14 mouse cellular contexts compared by ENCODE assay signal in the genomic region with DNA sequence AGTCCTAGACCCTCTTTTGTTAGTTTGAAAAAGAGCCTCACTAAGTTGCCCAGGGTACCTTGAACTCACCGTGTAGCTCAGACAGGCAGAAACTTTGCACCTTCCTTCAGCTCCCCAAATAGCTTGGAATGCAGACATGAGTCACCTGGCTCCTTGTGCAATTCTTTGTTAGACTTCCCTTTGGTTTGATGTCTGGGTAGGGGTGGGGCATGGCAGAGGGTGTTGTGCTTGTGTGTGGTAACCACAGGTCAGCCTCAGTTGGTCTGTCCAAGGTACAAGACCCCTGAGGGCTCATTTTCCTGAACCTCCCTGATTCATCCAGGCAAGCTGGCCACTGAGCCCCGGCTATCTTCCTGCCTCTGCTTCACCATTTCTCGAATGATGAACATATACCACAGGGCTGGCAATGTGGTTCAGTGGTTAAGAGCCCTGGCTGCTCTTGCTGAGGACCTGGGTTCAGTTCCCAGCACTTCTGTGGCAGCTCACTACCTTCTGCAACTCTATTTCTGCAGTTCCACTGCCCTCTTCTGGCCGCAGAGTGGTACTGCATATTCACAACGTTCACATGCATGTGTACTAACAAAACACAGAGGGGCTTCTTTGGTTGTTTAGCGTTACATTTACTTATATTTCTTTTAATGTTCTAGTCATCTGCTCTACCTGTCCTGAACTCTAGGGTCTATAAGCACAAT. TPM values are rescaled to one million over a fixed set of nuclear protein-coding genes. Genes with fewer than 3 reads are reported as not detected.
DNase-seq lines count a peak whose midpoint lies in the region; ATAC-seq and TF ChIP-seq lines count a peak whose summit lies in the region.
"Had no signal": no experiment of that assay in that cellular context is flagged by ENCODE, and none has a peak within 500 bp of the region (broad histone marks: within the 10 kb centered on the region; RNA-seq: fewer than 3 reads in every experiment).

No protein-coding gene starts in this region.

- TF ChIP-seq EP300 in liver, embryonic 14.5 days (IDR thresholded peaks at IDR 0.05; ENCODE audit: low read depth): no peak

- no peaks in the 10 kb centered on the region for H3K4me1 ChIP-seq in kidney, postnatal 0 days (replicated peaks; ENCODE audit: insufficient read depth, low read length)
- peaks cover 0 to 3% of the 10 kb centered on the region in 2 experiments; a peak in 2 of 4 replicates for H3K4me1 ChIP-seq in liver, embryonic 14.5 days (replicated peaks; ENCODE audit: control insufficient read depth in 2 of 2, insufficient read depth in 2 of 2, low read length in 1 of 2)
- H3K4me1 ChIP-seq: embryonic facial prominence, embryonic 15.5 days; limb, embryonic 13.5 days had no signal

- TF ChIP-seq CTCF in kidney, postnatal 0 days (IDR thresholded peaks at IDR 0.05; ENCODE audit: low read depth): peak; percentile 42; the same call in 1 of the 2 replicates
- TF ChIP-seq CTCF in liver, embryonic 14.5 days (IDR thresholded peaks at IDR 0.05; ENCODE audit: low read depth): peak; percentile 70

- WGBS in kidney, postnatal 0 days: 74% methylated on average over 6 of the region's 6 CpGs
- WGBS in liver, embryonic 14.5 days (ENCODE audit: insufficient replicate concordance): 62% methylated on average over 6 of the region's 6 CpGs

- no peaks in the 10 kb centered on the region for H3K36me3 ChIP-seq in kidney, postnatal 0 days (ENCODE audit: insufficient read depth, low read length)
- H3K36me3 ChIP-seq in liver, embryonic 14.5 days (replicated peaks; ENCODE audit: control insufficient read depth, insufficient read depth, low read depth): no peaks in the 10 kb centered on the region
- H3K36me3 ChIP-seq: embryonic facial prominence, embryonic 15.5 days; limb, embryonic 13.5 days had no signal

- no peak for ATAC-seq in kidney, postnatal 0 days (replicated peaks; ENCODE audit: low FRiP score, low read depth)
- ATAC-seq in liver, embryonic 14.5 days (ENCODE audit: insufficient read depth): no peak
- ATAC-seq: activated CD4-positive, CD25-positive, alpha-beta regulatory T cell, adult 4 months had no signal

- H3K4me3 ChIP-seq in kidney, postnatal 0 days (replicated peaks; ENCODE audit: low read depth, low read length): no peak overlapping the region
- no peak overlapping the region for H3K4me3 ChIP-seq in liver, embryonic 14.5 days (ENCODE audit: insufficient read depth in 1 of 2, low read depth in 2 of 2, low read length in 2 of 2)
- H3K4me3 ChIP-seq: embryonic facial prominence, embryonic 15.5 days; limb, embryonic 13.5 days had no signal

- no peak overlapping the region for H3K9ac ChIP-seq in kidney, postnatal 0 days (ENCODE audit: low read depth, low read length)
- no peak overlapping the region for H3K9ac ChIP-seq in liver, embryonic 14.5 days (replicated peaks)
- H3K9ac ChIP-seq: embryonic facial prominence, embryonic 15.5 days; limb, embryonic 13.5 days had no signal

- no peak for DNase-seq in kidney, postnatal 0 days (ENCODE audit: low spot score)
- no peak for DNase-seq in kidney, postnatal 10 days
- DNase-seq in B cell, adult 2 months: peak; percentile 15 to 33
- DNase-seq in ES-CJ7 (ENCODE audit: low read depth, low spot score): peak; percentile 56
- no peak for DNase-seq in liver, embryonic 14.5 days (ENCODE audit: low read depth in 3 of 3, low spot score in 3 of 3)
- no peak for DNase-seq in ovary, postnatal 10 days (ENCODE audit: low spot score)
- no peak for DNase-seq in frontal cortex, postnatal 25 days (ENCODE audit: low spot score in 2 of 2)
- DNase-seq: cerebellum, adult 9-11 months; heart, postnatal 14 days; right cerebral cortex, postnatal 4 days had no signal

- H3K27ac ChIP-seq in kidney, postnatal 0 days: no peak overlapping the region
- no peak overlapping the region for H3K27ac ChIP-seq in liver, embryonic 14.5 days
- H3K27ac ChIP-seq: embryonic facial prominence, embryonic 15.5 days; limb, embryonic 13.5 days had no signal

- no peak overlapping the region for H3K4me2 ChIP-seq in kidney, postnatal 0 days (ENCODE audit: low read length)
- no peak overlapping the region for H3K4me2 ChIP-seq in liver, embryonic 14.5 days (ENCODE audit: low read depth)
- H3K4me2 ChIP-seq: embryonic facial prominence, embryonic 15.5 days; limb, embryonic 13.5 days had no signal

- no peaks in the 10 kb centered on the region for H3K27me3 ChIP-seq in kidney, postnatal 0 days (ENCODE audit: insufficient read depth, low read length)
- H3K27me3 ChIP-seq in liver, embryonic 14.5 days (ENCODE audit: control insufficient read depth, insufficient read depth, low read length): no peaks in the 10 kb centered on the region
- H3K27me3 ChIP-seq: embryonic facial prominence, embryonic 15.5 days; limb, embryonic 13.5 days had no signal

- no peaks in the 10 kb centered on the region for H3K9me3 ChIP-seq in kidney, postnatal 0 days (replicated peaks; ENCODE audit: low read length)
- peaks cover 2% of the 10 kb centered on the region; the same call in 1 of the 2 replicates for H3K9me3 ChIP-seq in liver, embryonic 14.5 days (ENCODE audit: control insufficient read depth, low read length)

RNA-seq across cellular contexts. Expression of gene Cyp21a1, which starts 0.7 kb away (rescaled TPM):
- 0.13 and 0.20 TPM in 2 replicates for polyA plus RNA-seq in kidney, postnatal 0 days (2015; fragmentation: Nextera tagmentation; extraction: Ambion mirVana)
- polyA plus RNA-seq in liver, embryonic 14.5 days (2012; rRNA removed): 0.02 TPM in 1 of 2 replicates, not detected in the other
- polyA plus RNA-seq in liver, embryonic 14.5 days (2014; fragmentation: Nextera tagmentation; extraction: Ambion mirVana): not detected in 2 replicates
- polyA plus RNA-seq: activated CD4-positive, CD25-positive, alpha-beta regulatory T cell, adult 4 months; limb, embryonic 13.5 days; urinary bladder, adult 2 months had no signal

RNA-seq across cellular contexts. Expression of gene Stk19, which starts 31.7 kb away (rescaled TPM):
- polyA plus RNA-seq in kidney, postnatal 0 days (2015; fragmentation: Nextera tagmentation; extraction: Ambion mirVana): 30.3 and 30.8 TPM in 2 replicates
- 12.8 and 14.8 TPM in 2 replicates for polyA plus RNA-seq in liver, embryonic 14.5 days (2012; rRNA removed)
- 10.6 and 13.3 TPM in 2 replicates for polyA plus RNA-seq in liver, embryonic 14.5 days (2014; fragmentation: Nextera tagmentation; extraction: Ambion mirVana)

RNA-seq across cellular contexts. Expression of gene Dxo, which starts 31.8 kb away (rescaled TPM):
- 48.2 and 49.7 TPM in 2 replicates for polyA plus RNA-seq in kidney, postnatal 0 days (2015; fragmentation: Nextera tagmentation; extraction: Ambion mirVana)
- polyA plus RNA-seq in liver, embryonic 14.5 days (2012; rRNA removed): 27.7 and 30.6 TPM in 2 replicates
- 24.0 and 28.1 TPM in 2 replicates for polyA plus RNA-seq in liver, embryonic 14.5 days (2014; fragmentation: Nextera tagmentation; extraction: Ambion mirVana)

RNA-seq across cellular contexts. Expression of gene Skiv2l, which starts 45.0 kb away (rescaled TPM):
- 36.8 and 37.3 TPM in 2 replicates for polyA plus RNA-seq in kidney, postnatal 0 days (2015; fragmentation: Nextera tagmentation; extraction: Ambion mirVana)
- polyA plus RNA-seq in liver, embryonic 14.5 days (2012; rRNA removed): 21.4 and 22.3 TPM in 2 replicates
- polyA plus RNA-seq in liver, embryonic 14.5 days (2014; fragmentation: Nextera tagmentation; extraction: Ambion mirVana): 15.0 and 20.2 TPM in 2 replicates

RNA-seq across cellular contexts. Expression of gene Nelfe, which starts 45.2 kb away (rescaled TPM):
- polyA plus RNA-seq in kidney, postnatal 0 days (2015; fragmentation: Nextera tagmentation; extraction: Ambion mirVana): 73.5 and 79.5 TPM in 2 replicates
- 26.9 and 37.5 TPM in 2 replicates for polyA plus RNA-seq in liver, embryonic 14.5 days (2012; rRNA removed)
- 42.7 and 49.2 TPM in 2 replicates for polyA plus RNA-seq in liver, embryonic 14.5 days (2014; fragmentation: Nextera tagmentation; extraction: Ambion mirVana)

Comparison
In these comparisons a context has a peak if more than half of its experiments do, and no peak if none do; other contexts are left out.
1. DNase-seq: peak in B cell, adult 2 months (2 of 2) and ES-CJ7 (single experiment); none in kidney, postnatal 0 days (single experiment), kidney, postnatal 10 days (single experiment), liver, embryonic 14.5 days (0 of 3), ovary, postnatal 10 days (single experiment) and frontal cortex, postnatal 25 days (0 of 2).